Mouse (Mus musculus) myocyte (in vitro differentiated cells): Measurements from ENCODE around the gene Echdc3.

Source experiments
- CEBPB ChIP-seq: IDR thresholded peaks from 2 replicates; pipeline ENCODE4 v1.6.1; 2011; ENCODE audit warnings: mild to moderate bottlenecking, moderate library complexity; ENCODE audit not compliant: poor library complexity, insufficient read depth, severe bottlenecking
- E2F4 ChIP-seq: IDR thresholded peaks from one replicate; pipeline ENCODE4 v1.6.1; 2011; ENCODE audit warnings: mild to moderate bottlenecking, control low read depth, moderate library complexity; ENCODE audit not compliant: insufficient read depth
- MAX ChIP-seq: IDR thresholded peaks from one replicate; pipeline ENCODE4 v1.6.1; 2011; ENCODE audit warnings: low read depth, mild to moderate bottlenecking, control low read depth
- MYOD1 ChIP-seq, 3 experiments: IDR thresholded peaks; one replicate each; pipeline ENCODE4 v1.6.1; 2011; ENCODE audit warnings: control low read depth in 2 of 3, low read depth in 2 of 3, mild to moderate bottlenecking in 2 of 3, moderate library complexity in 1 of 3; ENCODE audit not compliant: insufficient read length in 2 of 3, control insufficient read depth in 1 of 3
- MYOG ChIP-seq, 3 experiments: IDR thresholded peaks; one replicate each; pipeline ENCODE4 v1.6.1; 2011; ENCODE audit warnings: control low read depth in 2 of 3, low read depth in 2 of 3, mild to moderate bottlenecking in 2 of 3; ENCODE audit not compliant: insufficient read length in 2 of 3, control insufficient read depth in 1 of 3, insufficient read depth in 1 of 3
- POLR2A ChIP-seq: IDR thresholded peaks from one replicate; pipeline ENCODE4 v1.6.1; 2011; ENCODE audit warnings: low read depth, mild to moderate bottlenecking, control low read depth, moderate library complexity; ENCODE audit not compliant: insufficient read length
- POLR2AphosphoS2 ChIP-seq: IDR thresholded peaks from one replicate; pipeline ENCODE4 v1.6.1; 2011; ENCODE audit warnings: low read depth, control low read depth; ENCODE audit not compliant: insufficient read length
- REST ChIP-seq: IDR thresholded peaks from one replicate; pipeline ENCODE4 v1.6.1; 2011; ENCODE audit warnings: mild to moderate bottlenecking, control low read depth, moderate library complexity; ENCODE audit not compliant: insufficient read depth, insufficient read length
- TCF12 ChIP-seq: IDR thresholded peaks from one replicate; pipeline ENCODE4 v1.6.1; 2011; ENCODE audit warnings: mild to moderate bottlenecking, control low read depth; ENCODE audit not compliant: poor library complexity, insufficient read depth, severe bottlenecking
- USF1 ChIP-seq: IDR thresholded peaks from one replicate; pipeline ENCODE4 v1.6.1; 2011; ENCODE audit warnings: low read depth, mild to moderate bottlenecking, control low read depth, moderate library complexity

GRCm38 (mm10) chr2:6179749-6180117, 33.1 kb downstream of the Echdc3 start:
- no peak for TF ChIP-seq POLR2A
- no peak for TF ChIP-seq CEBPB
- no peak for TF ChIP-seq TCF12
- TF ChIP-seq MYOD1 (IDR thresholded peaks at IDR 0.05; ENCODE audit: control insufficient read depth in 1 of 3, insufficient read length in 2 of 3, low read depth in 2 of 3), result no peak
- TF ChIP-seq USF1, result no peak
- TF ChIP-seq REST, result no peak
- no peak for TF ChIP-seq POLR2AphosphoS2
- TF ChIP-seq MYOG (IDR thresholded peaks at IDR 0.05; ENCODE audit: control insufficient read depth in 1 of 3, insufficient read depth in 1 of 3, insufficient read length in 2 of 3, low read depth in 2 of 3), result no peak
- TF ChIP-seq E2F4, result no peak
- no peak for TF ChIP-seq MAX
